Mouse (Mus musculus) kidney, adult 11 months (tissue): ENCODE results near the gene Ywhae.

ENCODE experiments used
- DNase-seq: peaks from one replicate; pipeline ENCODE4 v3.0.0; 2022

The Ywhae gene

DNA sequence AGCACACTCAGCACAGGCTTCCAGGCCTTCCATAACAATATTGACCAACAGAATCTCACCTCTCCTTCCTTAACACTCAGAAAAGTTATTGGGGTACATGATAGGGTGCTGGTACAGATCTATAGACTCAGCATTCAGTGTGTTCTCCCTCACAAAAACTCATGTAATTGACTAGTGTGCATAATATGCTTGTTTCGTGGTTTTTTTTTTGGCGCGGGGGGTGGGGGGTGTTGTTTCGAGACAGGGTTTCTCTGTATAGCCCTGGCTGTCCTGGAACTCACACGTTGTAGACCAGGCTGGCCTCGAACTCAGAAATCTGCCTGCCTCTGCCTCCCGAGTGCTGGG is 5.8 kb downstream of the Ywhae start:
- no peak for DNase-seq

DNA sequence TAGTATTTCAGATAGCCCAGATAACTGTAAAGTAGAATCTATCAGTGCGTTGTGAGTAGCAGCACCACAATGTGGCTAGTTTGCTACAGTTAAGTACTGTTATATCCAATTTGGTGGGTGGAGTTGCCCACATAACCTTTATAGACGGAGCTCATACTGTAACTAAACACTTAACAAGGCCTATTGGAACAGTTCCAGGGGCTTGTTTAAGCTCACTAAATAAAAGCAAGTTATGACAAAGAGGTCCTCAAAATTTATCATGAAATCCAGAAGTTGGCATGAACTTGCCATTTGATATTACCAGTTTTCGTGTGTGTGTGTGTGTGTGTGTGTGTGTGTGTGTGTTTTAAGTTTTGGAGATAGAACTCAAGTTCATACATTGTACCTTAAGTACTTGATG is 7.5 kb downstream of the Ywhae start:
- no peak for DNase-seq

GRCm38 (mm10) chr11:75741615-75742014 is 8.9 kb downstream of the Ywhae start:
- DNase-seq = no peak

DNA sequence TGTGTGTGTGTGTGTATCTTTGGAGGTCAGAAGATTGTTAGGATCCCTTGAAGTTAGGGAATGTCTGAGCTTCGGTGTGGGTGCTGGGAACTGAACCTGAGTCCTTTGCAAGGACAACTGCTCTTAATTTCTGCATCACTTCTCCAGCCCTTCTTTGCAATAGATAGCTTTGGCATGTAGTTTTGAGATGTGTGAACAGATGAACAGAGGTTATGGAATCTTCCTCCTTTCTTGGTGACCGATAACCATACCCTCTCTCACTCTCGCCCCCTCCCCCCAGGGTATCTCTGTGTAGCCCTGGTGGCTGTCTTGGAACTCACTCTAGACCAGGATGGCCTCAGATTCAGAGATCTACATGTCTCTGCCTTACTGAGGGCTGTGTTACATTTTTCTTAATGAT is 12.1 kb downstream of the Ywhae start:
- DNase-seq = no peak

DNA sequence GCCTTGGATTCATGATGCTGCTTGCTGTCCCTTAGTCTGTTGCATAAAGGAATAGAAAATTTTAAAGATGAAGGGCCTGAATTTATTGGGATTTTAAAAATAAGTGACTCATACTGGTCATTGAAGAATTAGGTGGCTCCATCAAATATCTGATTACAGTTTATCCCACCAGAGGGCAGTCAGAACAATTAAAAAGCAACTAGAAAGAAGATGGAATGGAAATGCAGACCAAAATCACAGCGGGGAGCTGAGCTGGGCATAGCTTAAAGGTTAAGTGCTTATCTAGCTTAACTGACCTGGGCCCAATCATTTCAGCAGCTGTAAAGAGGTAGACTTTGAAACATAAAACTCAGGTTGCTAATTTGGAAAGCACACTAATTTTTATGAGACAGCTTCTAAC is 17.9 kb downstream of the Ywhae start:
- no peak for DNase-seq

GRCm38 (mm10) chr11:75751082-75751481 is 18.4 kb downstream of the Ywhae start:
- no peak for DNase-seq

DNA sequence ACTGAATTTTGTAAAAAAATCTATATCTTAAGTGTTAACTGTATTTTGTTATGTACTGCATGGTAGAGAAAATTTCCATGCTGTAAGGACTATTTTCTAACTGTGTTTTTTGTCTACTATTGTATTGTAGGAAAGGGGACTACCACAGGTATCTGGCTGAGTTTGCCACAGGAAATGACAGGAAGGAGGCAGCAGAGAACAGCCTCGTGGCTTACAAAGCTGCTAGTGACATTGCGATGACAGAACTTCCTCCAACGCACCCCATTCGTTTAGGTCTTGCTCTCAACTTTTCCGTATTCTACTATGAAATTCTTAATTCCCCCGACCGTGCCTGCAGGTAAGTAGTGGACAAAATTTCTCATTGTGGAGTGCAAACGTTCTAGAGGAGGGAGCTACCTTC is 24.0 kb downstream of the Ywhae start:
- DNase-seq = no peak

DNA sequence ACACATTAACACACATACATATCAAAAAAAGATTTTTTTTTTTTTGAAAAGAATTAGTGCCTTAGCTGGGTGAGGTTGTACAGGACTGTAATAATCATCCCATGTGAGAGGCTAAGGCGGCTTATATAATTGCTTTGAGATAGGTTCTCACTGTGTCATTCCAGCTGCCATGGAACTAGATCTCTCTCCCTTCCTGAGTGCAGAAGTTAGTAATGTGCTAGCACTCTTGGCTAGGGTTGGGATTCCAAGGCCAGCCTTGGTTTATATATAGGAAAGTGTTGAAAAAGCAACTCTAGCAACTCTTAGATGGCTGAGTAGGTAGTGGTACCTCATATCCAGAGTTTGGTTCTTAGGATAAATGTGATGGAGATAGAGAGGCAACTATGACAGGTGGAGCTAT is 25.9 kb downstream of the Ywhae start:
- DNase-seq = no peak

DNA sequence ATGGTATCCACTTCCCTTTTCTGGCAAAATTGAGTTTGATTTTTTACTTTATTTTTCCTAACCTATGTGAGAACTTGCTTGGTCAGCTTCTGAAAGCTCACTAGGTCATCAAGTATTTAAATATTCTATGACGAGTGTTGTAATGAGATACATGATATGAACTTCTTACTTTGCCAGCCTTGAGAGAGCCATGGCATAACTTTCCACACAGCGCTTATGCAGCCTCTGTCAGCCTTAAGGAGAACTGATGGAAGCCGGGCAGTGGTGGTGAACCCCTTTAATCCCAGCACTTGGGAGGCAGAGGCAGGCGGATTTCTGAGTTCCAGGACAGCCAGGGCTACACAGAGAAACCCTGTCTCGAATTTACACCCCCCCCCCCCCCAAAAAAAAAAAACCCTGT is 28.1 kb downstream of the Ywhae start:
- DNase-seq = no peak

- no peak for DNase-seq
Measured at GRCm38 (mm10) chr11:75762708-75763107, 30.0 kb downstream of the Ywhae start.

DNA sequence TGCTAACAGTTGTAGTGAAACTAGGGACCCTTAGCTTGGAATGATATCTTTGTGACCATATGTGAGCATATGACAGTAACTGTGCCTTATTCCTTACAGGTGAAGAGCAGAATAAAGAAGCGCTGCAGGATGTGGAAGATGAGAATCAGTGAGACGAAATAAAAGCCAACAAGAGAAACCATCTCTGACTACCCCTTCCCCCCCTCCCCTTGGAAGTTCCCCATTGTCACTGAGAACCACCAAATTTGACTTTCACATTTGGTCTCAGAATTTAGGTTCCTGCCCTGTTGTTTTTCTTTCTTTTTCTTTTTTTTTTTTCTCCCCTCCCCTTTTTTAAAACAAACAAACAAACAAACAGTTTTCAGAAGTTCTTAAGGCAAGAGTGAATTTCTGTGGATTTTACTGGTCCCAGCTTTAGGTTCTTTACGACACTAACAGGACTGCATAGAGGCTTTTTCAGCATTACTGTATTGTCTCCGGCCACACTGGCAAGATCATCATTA is 31.9 kb downstream of the Ywhae start:
- DNase-seq = no peak

DNA sequence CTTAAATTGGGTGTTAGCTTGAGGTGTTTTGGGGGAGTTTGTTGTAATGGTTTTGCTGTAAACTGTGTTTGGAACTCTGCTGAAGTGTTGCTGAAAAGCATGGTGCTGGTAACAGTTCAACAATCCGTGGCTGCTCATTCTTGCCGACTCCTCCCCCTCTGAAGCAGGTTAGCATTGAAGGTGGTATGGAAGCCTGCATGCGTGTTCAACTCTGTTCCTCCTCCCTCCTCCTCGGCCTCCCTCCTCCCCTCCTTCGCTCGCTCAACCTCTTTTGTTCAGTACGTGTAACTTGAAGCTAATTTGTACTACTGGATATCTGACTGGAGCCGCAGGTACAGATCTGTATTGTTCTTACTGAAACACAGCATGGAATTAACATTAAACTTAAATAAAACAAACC is 32.5 kb downstream of the Ywhae start:
- DNase-seq = no peak

DNA sequence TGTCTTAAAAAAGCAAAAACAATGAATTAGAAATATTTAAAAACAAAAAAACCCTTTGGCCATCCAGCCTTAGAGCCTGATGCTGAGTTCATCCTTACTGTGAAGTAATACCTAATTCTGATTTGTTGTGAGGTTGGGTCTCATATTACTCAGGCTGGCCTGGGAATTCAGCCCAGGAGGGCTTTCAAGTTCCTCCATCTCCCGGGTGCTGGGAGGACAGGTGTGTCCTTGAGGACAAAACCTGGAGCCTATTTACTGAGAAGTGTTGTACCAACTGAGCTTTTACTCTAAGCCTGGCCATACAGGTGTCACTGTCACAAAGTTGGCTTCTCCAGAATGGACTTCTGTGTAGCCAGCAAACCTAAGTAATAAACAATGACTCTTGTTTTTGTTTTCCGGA is 34.3 kb downstream of the Ywhae start:
- no peak for DNase-seq

- no peak for DNase-seq
Measured at GRCm38 (mm10) chr11:75768091-75768989, 35.7 kb downstream of the Ywhae start.

- DNase-seq = peak; percentile 92
Measured at GRCm38 (mm10) chr11:75769206-75769605, 36.5 kb downstream of the Ywhae start.

DNA sequence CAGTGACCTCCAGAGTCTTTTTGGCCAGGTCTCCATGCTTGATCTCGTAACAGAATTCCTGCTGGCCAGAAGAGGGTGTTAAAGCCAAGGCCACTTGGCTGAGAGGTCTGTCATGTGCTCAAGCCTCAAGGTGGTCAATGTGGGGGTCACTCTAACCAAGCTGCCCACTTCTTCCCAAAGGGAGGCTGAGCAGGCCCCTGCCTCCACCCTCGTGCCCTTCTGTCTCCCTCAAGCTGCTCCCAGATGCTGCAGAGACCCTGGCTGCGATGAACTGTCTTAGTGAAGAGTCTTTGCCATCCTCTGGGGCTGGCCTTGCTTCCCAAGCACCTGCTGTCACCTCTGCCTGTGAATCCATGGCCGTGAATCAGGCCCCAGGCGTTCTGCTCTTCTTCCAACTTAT is 39.9 kb downstream of the Ywhae start:
- DNase-seq = no peak

DNA sequence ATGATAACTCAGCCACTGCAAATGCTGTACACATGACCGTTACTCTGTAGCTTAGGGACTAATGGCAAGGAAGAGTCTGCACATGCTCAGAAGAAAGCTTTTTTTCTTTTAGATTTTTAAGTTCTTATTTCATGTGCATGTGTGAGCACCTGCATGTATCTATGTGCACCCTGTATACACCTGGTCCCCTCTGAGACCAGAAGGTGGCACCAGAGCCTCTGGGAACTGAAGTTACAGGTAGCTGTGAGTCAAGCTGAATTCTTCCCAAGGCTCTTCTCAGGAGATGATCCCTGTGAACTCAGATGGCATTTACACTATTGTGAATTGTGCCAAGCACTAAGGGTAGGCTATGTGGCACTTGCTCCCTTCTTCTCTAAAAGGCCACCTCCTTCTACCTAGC is 43.2 kb downstream of the Ywhae start:
- no peak for DNase-seq

DNA sequence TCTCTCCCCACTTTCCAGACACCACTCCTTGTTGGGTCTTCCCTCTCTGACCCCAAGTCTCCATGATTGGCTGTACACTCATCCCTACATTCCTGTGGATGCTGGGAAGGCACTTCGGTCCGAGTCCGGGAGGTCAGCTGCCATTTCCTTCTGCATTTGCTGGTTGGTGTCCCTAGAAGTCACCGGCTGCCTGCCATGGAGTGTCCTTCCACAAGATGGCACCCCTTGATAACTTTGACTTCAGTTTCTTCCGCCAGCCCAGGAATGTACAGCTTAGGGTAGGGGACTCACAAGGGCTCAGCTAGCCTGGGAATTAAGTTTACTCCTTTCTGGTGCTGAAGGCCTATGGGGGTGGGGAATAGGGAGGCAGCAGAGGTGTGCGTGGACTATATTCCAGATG is 49.2 kb downstream of the Ywhae start:
- DNase-seq = peak; percentile 77

GRCm38 (mm10) chr11:75783799-75784198 is 51.1 kb downstream of the Ywhae start:
- no peak for DNase-seq

GRCm38 (mm10) chr11:75785897-75786296 is 53.2 kb downstream of the Ywhae start:
- peak; percentile 35 for DNase-seq

- no peak for DNase-seq
Measured at GRCm38 (mm10) chr11:75792535-75792934, 59.9 kb downstream of the Ywhae start.

GRCm38 (mm10) chr11:75793351-75793750 is 60.7 kb downstream of the Ywhae start:
- no peak for DNase-seq

GRCm38 (mm10) chr11:75794602-75795320 is 62.1 kb downstream of the Ywhae start:
- DNase-seq = no peak

DNA sequence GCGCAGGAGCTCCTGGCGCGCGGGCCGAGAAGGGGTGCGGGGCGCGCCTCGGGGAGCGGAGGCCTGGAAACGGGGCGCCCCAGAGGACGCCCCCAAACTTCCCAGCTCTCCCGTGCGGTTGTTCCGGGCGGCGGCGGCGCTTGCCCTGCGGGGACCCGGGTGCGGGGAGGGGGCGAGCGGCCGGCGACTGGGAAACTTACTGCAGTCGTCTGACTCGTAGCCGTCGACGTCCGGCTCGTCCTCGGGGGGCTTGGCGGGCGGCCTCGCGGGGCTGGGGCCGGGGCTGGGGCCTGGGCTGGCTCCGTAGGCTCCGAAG is 62.6 kb downstream of the Ywhae start:
- DNase-seq = no peak
